Mouse (Mus musculus): ENCODE results near the gene Abhd10. TPM values are rescaled to one million over a fixed set of nuclear protein-coding genes. Genes with fewer than 3 reads are reported as not detected.

The Abhd10 gene
- polyA plus RNA-seq, 1 experiment from 2014 or later, result 35.5 TPM

GRCm38 (mm10) chr16:45722460-45722951 lies 20.2 kb downstream of the Abhd10 start:
- H3K9me3 ChIP-seq (replicated peaks; ENCODE audit: low read length), result no peaks in the 10 kb centered on the region
- WGBS, result 88% methylated on average over 3 of the region's 3 CpGs
- H3K27ac ChIP-seq, result no peak overlapping the region
- H3K27me3 ChIP-seq (ENCODE audit: insufficient read depth, low read length), result no peaks in the 10 kb centered on the region
- TF ChIP-seq CTCF (IDR thresholded peaks at IDR 0.05; ENCODE audit: low read depth), result no peak
- H3K4me3 ChIP-seq (replicated peaks; ENCODE audit: low read depth, low read length), result no peak overlapping the region
- no peak overlapping the region for H3K9ac ChIP-seq (ENCODE audit: low read depth, low read length)
- H3K4me2 ChIP-seq (ENCODE audit: low read length), result no peak overlapping the region
- ATAC-seq (replicated peaks; ENCODE audit: low FRiP score, low read depth) (no peak), DNase-seq (ENCODE audit: low spot score) (no peak)
- no peaks in the 10 kb centered on the region for H3K36me3 ChIP-seq (ENCODE audit: insufficient read depth, low read length)
- peaks cover 5% of the 10 kb centered on the region; the same call in 1 of the 2 replicates for H3K4me1 ChIP-seq (replicated peaks; ENCODE audit: insufficient read depth, low read length)

GRCm38 (mm10) chr16:45720022-45720630 lies 22.6 kb downstream of the Abhd10 start:
- ATAC-seq (replicated peaks; ENCODE audit: low FRiP score, low read depth), result no peak
- 83% methylated on average over 10 of the region's 10 CpGs for WGBS
- H3K9me3 ChIP-seq (replicated peaks; ENCODE audit: low read length), result no peaks in the 10 kb centered on the region

GRCm38 (mm10) chr16:45718296-45718695 lies 24.5 kb downstream of the Abhd10 start:
- Histone ChIP-seq H3K4me3 (replicated peaks; ENCODE audit: low read depth, low read length) (no peak overlapping the region), H3K27ac (no peak overlapping the region), H3K9me3 (replicated peaks; ENCODE audit: low read length) (no peaks in the 10 kb centered on the region), H3K27me3 (ENCODE audit: insufficient read depth, low read length) (no peaks in the 10 kb centered on the region), H3K4me1 (replicated peaks; ENCODE audit: insufficient read depth, low read length) (no peaks in the 10 kb centered on the region), H3K4me2 (ENCODE audit: low read length) (no peak overlapping the region), H3K9ac (ENCODE audit: low read depth, low read length) (no peak overlapping the region), H3K36me3 (ENCODE audit: insufficient read depth, low read length) (no peaks in the 10 kb centered on the region)
- 93% methylated on average over 4 of the region's 4 CpGs for WGBS
- no peak for DNase-seq (ENCODE audit: low spot score)
- no peak for TF ChIP-seq CTCF (IDR thresholded peaks at IDR 0.05; ENCODE audit: low read depth)
- no peak for ATAC-seq (replicated peaks; ENCODE audit: low FRiP score, low read depth)

More at GRCm38 (mm10) chr16:45720022-45720630, 22.6 kb downstream of the Abhd10 start:
- peaks cover 5% of the 10 kb centered on the region; the same call in 1 of the 2 replicates for H3K4me1 ChIP-seq (replicated peaks; ENCODE audit: insufficient read depth, low read length)
- TF ChIP-seq CTCF (IDR thresholded peaks at IDR 0.05; ENCODE audit: low read depth), result no peak
- H3K4me2 ChIP-seq (ENCODE audit: low read length), result no peak overlapping the region
- H3K27me3 ChIP-seq (ENCODE audit: insufficient read depth, low read length), result no peaks in the 10 kb centered on the region
- H3K4me3 ChIP-seq (replicated peaks; ENCODE audit: low read depth, low read length), result no peak overlapping the region
- H3K9ac ChIP-seq (ENCODE audit: low read depth, low read length), result no peak overlapping the region
- H3K27ac ChIP-seq, result no peak overlapping the region
- no peak for DNase-seq (ENCODE audit: low spot score)
- H3K36me3 ChIP-seq (ENCODE audit: insufficient read depth, low read length), result no peaks in the 10 kb centered on the region

GRCm38 (mm10) chr16:45714489-45715150 lies 28.1 kb downstream of the Abhd10 start:
- Histone ChIP-seq H3K9ac (ENCODE audit: low read depth, low read length) (no peak overlapping the region), H3K9me3 (replicated peaks; ENCODE audit: low read length) (no peaks in the 10 kb centered on the region), H3K4me3 (replicated peaks; ENCODE audit: low read depth, low read length) (no peak overlapping the region), H3K27ac (no peak overlapping the region), H3K27me3 (ENCODE audit: insufficient read depth, low read length) (no peaks in the 10 kb centered on the region), H3K4me2 (ENCODE audit: low read length) (no peak overlapping the region), H3K36me3 (ENCODE audit: insufficient read depth, low read length) (no peaks in the 10 kb centered on the region), H3K4me1 (replicated peaks; ENCODE audit: insufficient read depth, low read length) (no peaks in the 10 kb centered on the region)
- whole genome bisulfite sequencing, result 73% methylated on average over 5 of the region's 5 CpGs
- ATAC-seq (replicated peaks; ENCODE audit: low FRiP score, low read depth) (no peak), DNase-seq (ENCODE audit: low spot score) (no peak)
- TF ChIP-seq CTCF (IDR thresholded peaks at IDR 0.05; ENCODE audit: low read depth), result no peak

GRCm38 (mm10) chr16:45713878-45714277 lies 28.9 kb downstream of the Abhd10 start:
- no peak overlapping the region for H3K4me2 ChIP-seq (ENCODE audit: low read length)
- DNase-seq (ENCODE audit: low spot score), result no peak
- H3K4me3 ChIP-seq (replicated peaks; ENCODE audit: low read depth, low read length), result no peak overlapping the region
- no peak overlapping the region for H3K27ac ChIP-seq
- H3K9me3 ChIP-seq (replicated peaks; ENCODE audit: low read length), result no peaks in the 10 kb centered on the region
- H3K36me3 ChIP-seq (ENCODE audit: insufficient read depth, low read length), result no peaks in the 10 kb centered on the region
- H3K27me3 ChIP-seq (ENCODE audit: insufficient read depth, low read length), result no peaks in the 10 kb centered on the region
- no peak for TF ChIP-seq CTCF (IDR thresholded peaks at IDR 0.05; ENCODE audit: low read depth)
- WGBS, result 67% methylated on average over 1 of the region's 1 CpGs
- no peak overlapping the region for H3K9ac ChIP-seq (ENCODE audit: low read depth, low read length)
- ATAC-seq (replicated peaks; ENCODE audit: low FRiP score, low read depth), result no peak
- H3K4me1 ChIP-seq (replicated peaks; ENCODE audit: insufficient read depth, low read length), result no peaks in the 10 kb centered on the region

- 75% methylated on average over 5 of the region's 5 CpGs for WGBS
- no peak overlapping the region for H3K9ac ChIP-seq (ENCODE audit: low read depth, low read length)
- H3K4me1 ChIP-seq (replicated peaks; ENCODE audit: insufficient read depth, low read length), result no peaks in the 10 kb centered on the region
Observed at GRCm38 (mm10) chr16:45713261-45713660, 29.5 kb downstream of the Abhd10 start.

More at GRCm38 (mm10) chr16:45713261-45713660, 29.5 kb downstream of the Abhd10 start:
- no peak for TF ChIP-seq CTCF (IDR thresholded peaks at IDR 0.05; ENCODE audit: low read depth)
- no peak overlapping the region for H3K4me3 ChIP-seq (replicated peaks; ENCODE audit: low read depth, low read length)
- H3K27ac ChIP-seq, result no peak overlapping the region
- H3K27me3 ChIP-seq (ENCODE audit: insufficient read depth, low read length), result no peaks in the 10 kb centered on the region
- H3K9me3 ChIP-seq (replicated peaks; ENCODE audit: low read length), result no peaks in the 10 kb centered on the region
- H3K36me3 ChIP-seq (ENCODE audit: insufficient read depth, low read length), result no peaks in the 10 kb centered on the region
- DNase-seq (ENCODE audit: low spot score) (no peak), ATAC-seq (replicated peaks; ENCODE audit: low FRiP score, low read depth) (no peak)
- no peak overlapping the region for H3K4me2 ChIP-seq (ENCODE audit: low read length)
